Mouse (Mus musculus) bone marrow, adult 2 months (tissue): Measurements from ENCODE around the gene Fam124a.

Source experiments
- CTCF ChIP-seq: fragments of 200-500 bp; IDR thresholded peaks from 2 replicates; pipeline ENCODE4 v1.5.1; 2011; ENCODE audit warnings: low read length, control low read depth; ENCODE audit not compliant: control insufficient read depth, insufficient read depth
- POLR2A ChIP-seq: fragments of 200-500 bp; IDR thresholded peaks from 2 replicates; pipeline ENCODE4 v1.6.1; 2011; ENCODE audit warnings: low read depth, mild to moderate bottlenecking, control low read depth, low read length, borderline replicate concordance; ENCODE audit not compliant: control insufficient read depth

- no peak for TF ChIP-seq CTCF
- TF ChIP-seq POLR2A: no peak
These were observed 92.9 kb downstream of the Fam124a start for GRCm38 (mm10) chr14:62648405-62648804.
